Mouse (Mus musculus): ENCODE results near the gene Hoxb2.
A peak's percentile ranks its signal among the peaks of the same experiment; 100 is the strongest.

DNA sequence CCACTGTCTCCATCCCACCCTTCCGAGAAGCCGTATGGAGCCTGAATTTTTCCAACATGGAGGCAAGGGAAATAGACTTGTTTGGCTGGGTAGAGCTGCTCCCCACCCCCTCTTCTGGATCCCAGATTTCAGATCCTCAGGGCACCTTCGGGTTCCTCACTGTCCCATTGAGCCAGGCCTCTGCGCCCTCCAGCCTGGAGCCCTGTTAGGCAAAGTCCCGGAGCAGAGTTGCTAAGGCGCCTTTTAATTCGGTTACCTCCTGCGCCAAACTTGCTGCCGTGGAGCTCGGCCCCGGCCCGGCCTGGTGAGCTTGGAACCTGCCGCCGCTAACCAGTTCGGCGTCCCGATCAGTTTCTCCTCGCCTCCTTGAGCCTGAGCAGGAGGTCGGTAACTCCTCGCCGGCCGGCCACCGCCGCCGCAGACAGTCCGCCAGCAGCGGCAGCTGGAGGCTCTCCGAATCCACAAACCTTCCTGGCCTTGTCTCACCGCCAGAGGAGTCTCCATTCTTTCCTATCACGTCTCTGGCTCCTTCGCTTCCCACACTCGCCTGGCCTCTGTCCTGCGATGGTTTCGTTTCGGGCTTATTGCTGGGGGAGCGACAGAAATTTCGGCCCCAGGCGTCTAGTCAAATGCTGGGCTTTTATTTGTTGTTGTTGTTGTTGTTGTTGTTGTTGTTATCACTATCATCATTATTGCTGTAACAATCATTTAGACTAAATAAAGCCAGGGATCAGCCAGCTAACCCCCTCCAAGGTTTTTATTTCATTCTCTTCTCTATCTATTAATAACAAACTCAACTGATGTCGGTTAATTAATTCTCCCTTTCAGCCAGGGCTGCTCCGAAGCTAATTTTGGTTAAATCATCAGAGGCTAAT, 8.4 kb upstream of the Hoxb2 start:
- TF ChIP-seq CTCF (IDR thresholded peaks at IDR 0.05; ENCODE audit: low read depth) (peak; percentile 33), EP300 (optimal IDR thresholded peaks at IDR 0.05) (no peak)

Measured in stomach, postnatal 0 days (tissue).